8 mouse cellular contexts compared by ENCODE assay signal in genomic region chr19:8943047-8943446, GRCm38 (mm10). TPM values are rescaled to one million over a fixed set of nuclear protein-coding genes. Genes with fewer than 3 reads are reported as not detected.
DNase-seq lines count a peak whose midpoint lies in the region; ATAC-seq lines count a peak whose summit lies in the region.

No protein-coding gene starts in this region.

- H3K4me2 ChIP-seq in forebrain, embryonic 12.5 days = peak overlapping the region; percentile 69
- H3K4me2 ChIP-seq in liver, embryonic 13.5 days = peak overlapping the region; percentile 78

- DNase-seq in heart, embryonic 10.5 days (ENCODE audit: low spot score) = no peak
- no peak for DNase-seq in heart, adult 11 months
- DNase-seq in 416B (ENCODE audit: low read depth) = peak; percentile 28
- no peak for DNase-seq in liver, embryonic 13.5 days
- no peak for DNase-seq in cerebellum, postnatal 14 days
- DNase-seq in ovary, postnatal 36 days (ENCODE audit: low spot score) = no peak
- DNase-seq in embryo, embryonic 11 days = no peak

- no peak for ATAC-seq in forebrain, embryonic 12.5 days (ENCODE audit: low FRiP score)
- no peak for ATAC-seq in liver, embryonic 13.5 days (ENCODE audit: low read depth)

- H3K9ac ChIP-seq in forebrain, embryonic 12.5 days = peak overlapping the region; percentile 83
- H3K9ac ChIP-seq in liver, embryonic 13.5 days = peak overlapping the region; percentile 100

- H3K4me3 ChIP-seq in heart, embryonic 10.5 days = peak overlapping the region; percentile 98
- H3K4me3 ChIP-seq in forebrain, embryonic 12.5 days (replicated peaks) = peak overlapping the region; percentile 72
- peak overlapping the region; percentile 98 for H3K4me3 ChIP-seq in liver, embryonic 13.5 days (replicated peaks)

- H3K4me1 ChIP-seq in heart, embryonic 10.5 days = peaks cover 26% of the 10 kb centered on the region
- H3K4me1 ChIP-seq in forebrain, embryonic 12.5 days = peaks cover 38% of the 10 kb centered on the region
- peaks cover 66% of the 10 kb centered on the region for H3K4me1 ChIP-seq in liver, embryonic 13.5 days (replicated peaks)

- H3K9me3 ChIP-seq in heart, embryonic 10.5 days = no peaks in the 10 kb centered on the region
- no peaks in the 10 kb centered on the region for H3K9me3 ChIP-seq in forebrain, embryonic 12.5 days
- no peaks in the 10 kb centered on the region for H3K9me3 ChIP-seq in liver, embryonic 13.5 days (replicated peaks)

- peak overlapping the region; percentile 99; the same call in 1 of the 2 replicates for H3K27ac ChIP-seq in heart, embryonic 10.5 days
- H3K27ac ChIP-seq in forebrain, embryonic 12.5 days = no peak overlapping the region
- peak overlapping the region; percentile 98 for H3K27ac ChIP-seq in liver, embryonic 13.5 days

- H3K27me3 ChIP-seq in heart, embryonic 10.5 days (ENCODE audit: insufficient read depth, poor library complexity, severe bottlenecking) = no peaks in the 10 kb centered on the region
- no peaks in the 10 kb centered on the region for H3K27me3 ChIP-seq in forebrain, embryonic 12.5 days
- no peaks in the 10 kb centered on the region for H3K27me3 ChIP-seq in liver, embryonic 13.5 days

- 66% methylated on average over 2 of the region's 2 CpGs for WGBS in heart, embryonic 10.5 days
- WGBS in forebrain, embryonic 12.5 days = 78% methylated on average over 2 of the region's 2 CpGs
- 33% methylated on average over 2 of the region's 2 CpGs for WGBS in liver, embryonic 13.5 days (ENCODE audit: insufficient replicate concordance)

- peaks cover 54% of the 10 kb centered on the region for H3K36me3 ChIP-seq in heart, embryonic 10.5 days
- H3K36me3 ChIP-seq in forebrain, embryonic 12.5 days (replicated peaks) = peaks cover 46% of the 10 kb centered on the region
- H3K36me3 ChIP-seq in liver, embryonic 13.5 days = peaks cover 69% of the 10 kb centered on the region

RNA-seq across cellular contexts. Expression of gene Mta2, which starts 1.4 kb away (rescaled TPM):
- 113 and 140 TPM in 2 replicates for polyA plus RNA-seq in heart, embryonic 10.5 days (2016; fragmentation: Nextera tagmentation; extraction: Ambion mirVana)
- 193 and 206 TPM in 2 replicates for polyA plus RNA-seq in forebrain, embryonic 12.5 days (2016; fragmentation: Nextera tagmentation; extraction: Ambion mirVana)
- 99.5 and 114 TPM in 2 replicates for polyA plus RNA-seq in liver, embryonic 13.5 days (2015; fragmentation: Nextera tagmentation; extraction: Ambion mirVana)

RNA-seq across cellular contexts. Expression of gene Tut1, which starts 10.6 kb away (rescaled TPM):
- polyA plus RNA-seq in heart, embryonic 10.5 days (2016; fragmentation: Nextera tagmentation; extraction: Ambion mirVana) = 25.7 and 32.8 TPM in 2 replicates
- 36.9 and 37.0 TPM in 2 replicates for polyA plus RNA-seq in forebrain, embryonic 12.5 days (2016; fragmentation: Nextera tagmentation; extraction: Ambion mirVana)
- polyA plus RNA-seq in liver, embryonic 13.5 days (2015; fragmentation: Nextera tagmentation; extraction: Ambion mirVana) = 18.7 and 20.2 TPM in 2 replicates

RNA-seq across cellular contexts. Expression of gene Eml3, which starts 13.7 kb away (rescaled TPM):
- 17.4 and 24.4 TPM in 2 replicates for polyA plus RNA-seq in heart, embryonic 10.5 days (2016; fragmentation: Nextera tagmentation; extraction: Ambion mirVana)
- 13.2 and 13.8 TPM in 2 replicates for polyA plus RNA-seq in forebrain, embryonic 12.5 days (2016; fragmentation: Nextera tagmentation; extraction: Ambion mirVana)
- 14.4 and 15.2 TPM in 2 replicates for polyA plus RNA-seq in liver, embryonic 13.5 days (2015; fragmentation: Nextera tagmentation; extraction: Ambion mirVana)

RNA-seq across cellular contexts. Expression of gene Rom1, which starts 13.9 kb away (rescaled TPM):
- polyA plus RNA-seq in heart, embryonic 10.5 days (2016; fragmentation: Nextera tagmentation; extraction: Ambion mirVana) = 3.2 and 5.2 TPM in 2 replicates
- polyA plus RNA-seq in forebrain, embryonic 12.5 days (2016; fragmentation: Nextera tagmentation; extraction: Ambion mirVana) = 1.3 and 2.5 TPM in 2 replicates
- polyA plus RNA-seq in liver, embryonic 13.5 days (2015; fragmentation: Nextera tagmentation; extraction: Ambion mirVana) = 2.7 and 2.8 TPM in 2 replicates

RNA-seq across cellular contexts. Expression of gene B3gat3, which starts 22.9 kb away (rescaled TPM):
- 52.0 and 57.9 TPM in 2 replicates for polyA plus RNA-seq in heart, embryonic 10.5 days (2016; fragmentation: Nextera tagmentation; extraction: Ambion mirVana)
- polyA plus RNA-seq in forebrain, embryonic 12.5 days (2016; fragmentation: Nextera tagmentation; extraction: Ambion mirVana) = 64.4 and 64.8 TPM in 2 replicates
- 20.1 and 22.8 TPM in 2 replicates for polyA plus RNA-seq in liver, embryonic 13.5 days (2015; fragmentation: Nextera tagmentation; extraction: Ambion mirVana)
